Mouse (Mus musculus) skeletal muscle tissue, adult 2 months (tissue): ENCODE results near the gene Iqsec1.

Experiments used
- DNase-seq: peaks from one replicate; pipeline ENCODE4 v3.0.0-alpha.2; 2012; ENCODE audit warnings: low read depth, low spot score

Iqsec1 gene

GRCm38 (mm10) chr6:90988648-90989317, at the start of gene Iqsec1:
Iqsec1 (minus strand) TSS chr6:90988685.
- peak; percentile 56 for DNase-seq

GRCm38 (mm10) chr6:91028256-91028655, 39.8 kb upstream of the Iqsec1 start:
- DNase-seq, result no peak

GRCm38 (mm10) chr6:91020810-91021209, 32.3 kb upstream of the Iqsec1 start:
- no peak for DNase-seq

- no peak for DNase-seq
Measured at GRCm38 (mm10) chr6:91016600-91017230, 28.2 kb upstream of the Iqsec1 start.

- no peak for DNase-seq
Measured at GRCm38 (mm10) chr6:91014198-91014958, 25.9 kb upstream of the Iqsec1 start.

- no peak for DNase-seq
Measured at GRCm38 (mm10) chr6:91012458-91012857, 24.0 kb upstream of the Iqsec1 start.

- no peak for DNase-seq
Measured at GRCm38 (mm10) chr6:91011568-91011967, 23.1 kb upstream of the Iqsec1 start.

- no peak for DNase-seq
Measured at GRCm38 (mm10) chr6:91008284-91008830, 19.9 kb upstream of the Iqsec1 start.

GRCm38 (mm10) chr6:91007207-91007606, 18.7 kb upstream of the Iqsec1 start:
- no peak for DNase-seq

GRCm38 (mm10) chr6:91004157-91004556, 15.7 kb upstream of the Iqsec1 start:
- no peak for DNase-seq

GRCm38 (mm10) chr6:91003310-91003995, 15.0 kb upstream of the Iqsec1 start:
- no peak for DNase-seq

- no peak for DNase-seq
Measured at GRCm38 (mm10) chr6:91001566-91001965, 13.1 kb upstream of the Iqsec1 start.

- no peak for DNase-seq
Measured at GRCm38 (mm10) chr6:91000819-91001525, 12.5 kb upstream of the Iqsec1 start.

- no peak for DNase-seq
Measured at GRCm38 (mm10) chr6:90999176-90999575, 10.7 kb upstream of the Iqsec1 start.

- no peak for DNase-seq
Measured at GRCm38 (mm10) chr6:90997025-90997424, 8.5 kb upstream of the Iqsec1 start.

- no peak for DNase-seq
Measured at GRCm38 (mm10) chr6:90996181-90996580, 7.7 kb upstream of the Iqsec1 start.

GRCm38 (mm10) chr6:90988299-90988625, 223 bp downstream of the Iqsec1 start:
- DNase-seq, result no peak

GRCm38 (mm10) chr6:90987561-90988298, 755 bp downstream of the Iqsec1 start:
- DNase-seq, result no peak

- DNase-seq, result no peak
Measured at GRCm38 (mm10) chr6:90984101-90984500, 4.4 kb downstream of the Iqsec1 start.

- no peak for DNase-seq
Measured at GRCm38 (mm10) chr6:90974279-90974678, 14.2 kb downstream of the Iqsec1 start.
